Mouse (Mus musculus) spleen, postnatal 36 days (tissue): ENCODE measurements around the gene Klre1.

ENCODE experiments used
- DNase-seq, 2 experiments: peaks; one replicate each; pipeline ENCODE4 v3.0.0; 2022; ENCODE audit warnings: low spot score in 2 of 2, mixed read lengths in 1 of 2

Klre1 gene

DNA sequence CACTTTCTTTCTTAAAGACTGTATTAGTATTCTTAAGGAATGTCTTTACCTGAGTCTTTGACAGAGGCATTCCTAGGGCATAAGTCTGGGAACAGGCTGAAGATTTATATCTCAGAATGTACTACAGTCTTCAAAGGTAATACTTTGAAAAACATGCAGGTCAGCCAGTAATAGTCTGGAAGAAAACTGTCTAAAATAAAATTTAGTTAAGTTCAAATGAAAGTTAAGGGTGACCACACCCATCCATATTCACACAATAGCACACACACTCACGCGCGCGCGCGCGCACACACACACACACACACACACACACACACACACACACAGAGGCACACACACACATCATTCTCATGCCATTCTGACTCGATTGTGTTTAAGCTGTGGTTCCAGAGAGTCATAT lies at the start of gene Klre1:
Gene Klre1 (plus strand): TSS at position 301 of the 400 bp plus-strand sequence.
- DNase-seq: no peak

DNA sequence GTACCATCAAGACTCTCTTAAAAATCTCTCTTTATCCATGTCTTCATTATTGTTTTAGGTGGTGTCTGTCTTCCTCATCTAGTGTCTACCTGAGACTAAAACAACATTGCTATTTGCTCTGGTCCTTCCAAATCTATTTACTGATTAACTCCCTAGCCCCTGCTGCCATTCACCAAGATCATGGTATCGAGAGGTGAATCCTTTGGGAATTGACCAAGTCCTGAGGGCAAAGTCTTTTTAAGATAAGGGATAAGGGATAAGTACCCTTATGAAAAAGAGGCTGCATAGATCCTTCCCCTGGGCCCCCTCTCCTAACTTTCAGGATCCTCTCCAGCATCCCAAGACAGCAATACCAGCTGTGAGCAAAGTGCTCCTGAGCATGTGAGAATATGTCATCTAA lies 48.1 kb upstream of the Klre1 start:
- no peak for DNase-seq

DNA sequence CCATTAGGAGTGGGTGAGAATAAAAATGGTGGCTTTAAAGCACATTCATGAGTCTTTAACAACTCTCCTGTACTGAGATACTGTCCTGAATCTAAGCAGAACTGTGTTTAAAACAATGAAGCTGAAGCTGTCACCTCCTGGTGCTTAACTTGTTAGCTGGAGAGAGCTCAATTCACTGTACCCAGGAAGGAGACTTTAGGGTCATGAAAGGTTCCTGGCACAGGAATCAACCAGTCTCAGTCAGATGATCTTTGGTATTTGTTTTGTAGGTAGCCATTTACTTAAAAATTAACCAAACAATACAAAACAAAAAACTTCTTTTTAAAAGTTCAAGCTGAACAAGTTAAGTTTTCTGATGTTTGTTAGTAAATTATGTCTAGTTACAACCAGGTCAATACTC lies 47.4 kb upstream of the Klre1 start:
- DNase-seq: no peak

DNA sequence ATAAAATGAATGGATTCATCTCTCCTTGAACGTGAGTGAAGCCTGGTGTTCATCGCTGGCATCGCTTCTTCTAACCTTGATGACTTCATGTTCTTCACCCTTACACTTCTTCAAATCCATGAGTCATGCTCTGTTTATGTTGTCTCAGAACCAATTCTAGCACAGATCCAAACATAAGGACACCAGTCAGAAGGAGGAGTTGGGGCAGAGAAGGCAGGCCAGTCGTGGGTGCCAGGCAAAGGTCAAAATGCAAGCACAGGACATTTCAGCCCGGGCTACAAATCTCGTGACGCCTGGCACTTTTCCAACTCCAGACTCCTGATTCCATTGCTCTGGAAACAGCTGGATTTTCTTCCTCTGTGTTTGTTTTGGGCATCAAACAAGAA lies 45.2 kb upstream of the Klre1 start:
- no peak for DNase-seq

DNA sequence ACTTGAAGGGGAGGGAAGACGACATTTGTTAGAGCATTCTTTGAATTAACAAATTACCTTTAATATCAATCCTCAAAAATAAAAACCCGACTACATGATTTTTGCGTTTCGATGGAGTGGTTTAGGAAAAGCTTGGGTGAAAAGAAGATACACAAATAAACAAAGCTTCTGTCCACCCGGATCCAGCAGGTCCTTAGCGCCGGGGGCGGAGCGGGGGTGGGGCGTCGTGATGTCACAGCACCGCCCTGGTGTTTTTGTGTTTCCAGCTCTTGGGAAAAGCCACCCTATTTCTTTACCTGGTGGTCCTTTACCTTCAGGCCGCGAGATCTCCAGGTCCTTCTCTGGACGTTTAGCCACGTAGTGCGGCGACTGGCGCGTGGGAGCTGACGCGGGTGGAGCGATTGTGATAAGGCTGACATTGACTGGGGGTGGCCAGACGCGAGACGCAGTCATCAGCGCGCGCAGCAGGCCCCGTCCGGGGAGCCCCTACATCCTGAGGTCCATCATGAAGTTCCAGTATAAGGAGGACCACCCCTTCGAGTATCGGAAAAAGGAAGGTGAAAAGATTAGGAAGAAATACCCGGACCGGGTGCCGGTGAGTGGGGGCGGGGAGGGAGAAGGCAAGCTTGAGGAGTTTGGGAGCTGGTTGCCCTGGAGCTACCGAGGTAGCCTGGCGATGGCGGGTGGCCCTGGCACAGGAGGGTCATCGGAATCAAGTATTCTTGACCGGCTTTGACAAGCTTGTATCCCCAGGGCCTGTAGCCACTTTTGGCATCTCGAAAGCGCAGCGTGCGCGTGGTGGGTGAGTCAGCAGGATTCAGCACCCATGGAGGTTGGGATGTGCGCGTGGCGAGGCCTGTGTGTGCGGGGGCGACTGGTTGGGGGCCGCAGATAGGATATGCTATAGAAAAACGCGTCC lies 44.5 kb upstream of the Klre1 start, which contains the start of gene Gabarapl1:
Gene Gabarapl1 (plus strand): TSS at position 219 of the 919 bp plus-strand sequence.
- DNase-seq: peak; percentile 52 to 65

DNA sequence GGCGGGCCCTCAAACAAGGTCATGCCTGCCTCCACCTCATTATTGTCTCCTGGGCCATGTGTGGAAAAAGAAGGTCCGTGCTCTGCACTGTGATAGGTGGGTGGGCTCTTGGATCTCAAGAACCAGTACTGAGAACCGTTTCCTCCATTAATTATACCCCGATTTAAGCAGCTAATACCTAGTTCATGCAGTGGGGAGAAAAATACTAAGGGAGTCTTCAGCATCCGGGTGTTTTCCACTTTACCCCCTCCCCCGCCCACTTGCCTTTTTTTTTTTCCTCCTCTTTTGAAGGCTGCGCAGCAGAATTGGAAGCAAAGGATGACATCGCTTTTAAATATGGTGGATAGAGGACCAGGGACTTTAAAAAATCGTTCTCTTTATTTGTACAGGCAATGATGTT lies 43.6 kb upstream of the Klre1 start:
- no peak for DNase-seq

DNA sequence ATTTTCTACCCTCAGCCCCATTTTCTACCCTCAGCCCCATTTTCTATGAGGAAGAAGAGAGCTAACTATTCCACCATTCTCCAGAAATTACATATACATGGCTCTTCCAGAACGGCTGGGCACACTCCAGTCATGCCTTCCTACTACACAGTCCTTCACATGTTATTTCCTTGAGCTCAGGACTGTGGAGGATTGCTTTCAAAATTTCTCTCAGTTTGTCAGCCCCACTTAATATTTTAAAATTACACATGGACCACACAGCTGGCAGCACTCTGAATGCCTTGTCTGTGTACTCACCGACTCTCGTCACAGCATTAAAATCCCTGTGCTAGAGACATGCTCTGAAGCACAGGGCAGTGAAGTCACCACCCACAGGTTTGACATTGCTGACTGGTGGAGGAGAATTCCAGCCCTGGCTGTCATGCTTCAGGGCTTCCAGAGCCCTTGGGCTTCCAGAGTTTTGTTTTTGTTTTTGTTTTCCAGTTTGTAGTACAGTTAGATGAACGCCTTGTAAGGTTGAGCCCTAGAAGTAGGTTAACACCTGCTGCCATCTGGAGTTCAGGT lies 43.0 kb upstream of the Klre1 start:
- no peak for DNase-seq

DNA sequence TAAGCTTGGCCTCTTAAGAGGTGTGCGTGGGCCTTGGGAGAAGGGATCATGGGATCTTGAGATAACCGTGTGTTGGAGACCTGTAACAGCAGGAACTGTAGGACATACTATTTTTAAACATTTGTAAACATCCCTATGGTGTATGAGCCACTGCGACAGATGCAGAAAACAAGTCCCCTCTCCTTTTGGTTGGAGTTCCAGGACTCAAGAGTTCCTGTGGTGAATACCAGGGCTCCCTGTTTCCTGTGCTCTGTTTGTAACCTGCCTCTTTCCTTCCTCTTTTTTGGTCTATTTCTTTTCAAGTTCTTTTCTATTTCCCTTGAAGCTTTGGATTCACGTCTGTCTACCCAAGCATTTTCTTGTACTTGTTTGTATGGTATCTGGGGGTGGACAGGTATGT lies 42.0 kb upstream of the Klre1 start:
- DNase-seq: no peak

DNA sequence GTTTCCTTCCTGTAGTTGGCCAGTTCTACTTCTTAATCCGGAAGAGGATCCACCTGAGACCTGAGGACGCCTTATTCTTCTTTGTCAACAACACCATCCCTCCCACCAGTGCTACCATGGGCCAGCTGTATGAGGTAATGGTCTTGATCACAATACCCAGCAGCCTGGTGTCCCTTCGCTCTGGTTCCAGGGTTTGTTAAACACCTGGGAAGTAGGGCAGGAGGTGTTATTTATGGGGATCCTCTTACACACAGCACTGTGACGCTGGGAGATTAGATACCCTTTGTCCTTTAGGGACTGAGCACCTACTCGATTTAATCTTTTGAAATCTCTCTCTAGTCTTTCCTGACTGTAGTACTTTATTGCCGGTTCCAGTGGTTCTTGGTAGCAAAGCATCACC lies 39.1 kb upstream of the Klre1 start:
- DNase-seq: no peak

DNA sequence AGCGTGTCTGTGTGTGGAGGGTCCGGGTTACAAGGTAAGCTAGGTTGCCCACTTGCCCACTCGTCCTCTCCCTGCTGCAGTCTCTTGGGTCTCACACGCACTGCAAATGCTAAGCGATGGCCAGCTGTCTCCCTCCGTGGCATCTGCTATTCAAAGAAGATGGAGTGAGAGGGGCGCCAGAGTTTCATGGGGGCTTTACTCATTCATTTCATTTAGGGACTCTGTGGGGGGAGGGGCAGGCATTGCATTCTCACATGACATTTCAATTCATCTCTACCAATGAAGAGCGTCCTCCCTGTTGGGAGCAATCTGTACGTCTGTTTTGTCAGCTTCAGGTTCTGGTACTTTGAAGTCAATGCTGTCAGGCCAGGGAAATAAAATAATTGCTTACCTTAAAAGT lies 35.8 kb upstream of the Klre1 start:
- DNase-seq: no peak

DNA sequence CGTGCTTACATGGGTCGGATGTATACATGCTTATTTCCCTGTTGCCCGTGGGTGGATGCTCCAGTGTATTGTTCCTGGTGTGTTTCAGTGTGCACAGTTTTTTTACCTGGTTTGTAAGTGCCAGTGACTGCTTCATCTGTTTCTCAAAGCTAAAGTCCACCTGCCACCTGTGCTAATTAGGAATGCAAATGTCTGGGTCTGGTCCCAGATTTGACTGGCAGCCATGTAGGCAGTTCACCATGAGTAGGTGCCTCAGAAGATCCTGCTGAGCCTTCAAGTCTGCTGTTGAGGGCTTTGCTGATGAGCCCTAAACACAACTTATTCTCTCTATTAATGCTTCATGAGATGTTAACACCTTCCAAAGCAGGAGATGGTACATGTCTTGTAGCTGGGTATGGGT lies 35.2 kb upstream of the Klre1 start:
- DNase-seq: no peak

DNA sequence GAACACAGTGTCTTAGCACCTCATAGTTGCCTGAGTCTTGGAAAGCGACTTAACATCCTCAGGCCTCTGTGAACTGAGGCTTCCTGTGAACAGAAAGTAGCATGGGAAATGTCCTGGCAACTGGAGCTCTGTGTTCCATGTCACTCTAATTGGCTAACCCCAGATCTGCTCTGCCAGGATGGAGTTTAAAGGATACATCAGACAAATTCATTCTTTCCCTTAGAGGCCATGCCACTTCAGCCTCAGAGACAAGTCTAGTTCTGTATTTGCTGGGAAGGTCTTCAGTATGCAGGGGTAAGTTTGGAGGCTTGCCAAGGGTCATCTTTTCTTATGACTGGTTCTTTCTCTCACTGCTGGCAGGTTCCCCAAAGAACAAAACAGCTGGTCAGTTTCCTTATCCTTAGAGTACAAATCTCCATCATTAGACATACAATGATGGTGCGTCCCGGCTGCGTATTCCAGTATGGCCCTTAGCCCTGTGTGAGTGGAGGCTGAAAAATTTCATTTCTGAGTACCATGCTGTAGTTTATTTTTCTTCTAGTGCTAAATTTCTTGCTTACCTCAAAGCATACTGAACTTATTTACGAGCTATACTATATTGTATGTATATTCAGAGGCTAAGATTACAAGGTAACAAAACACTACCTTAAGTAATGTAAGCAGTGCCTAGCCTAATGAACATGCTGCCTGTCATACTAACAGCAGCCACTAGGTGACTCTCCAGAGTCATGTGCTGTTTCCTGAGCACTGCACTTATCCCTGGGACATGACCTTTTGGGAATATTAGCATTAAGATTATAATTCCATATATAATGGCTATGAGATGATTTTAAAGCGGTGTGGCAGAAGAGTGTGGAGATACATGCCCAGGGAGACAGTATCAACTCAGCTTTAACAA lies 33.7 kb upstream of the Klre1 start:
- peak; percentile 13 to 20 for DNase-seq

DNA sequence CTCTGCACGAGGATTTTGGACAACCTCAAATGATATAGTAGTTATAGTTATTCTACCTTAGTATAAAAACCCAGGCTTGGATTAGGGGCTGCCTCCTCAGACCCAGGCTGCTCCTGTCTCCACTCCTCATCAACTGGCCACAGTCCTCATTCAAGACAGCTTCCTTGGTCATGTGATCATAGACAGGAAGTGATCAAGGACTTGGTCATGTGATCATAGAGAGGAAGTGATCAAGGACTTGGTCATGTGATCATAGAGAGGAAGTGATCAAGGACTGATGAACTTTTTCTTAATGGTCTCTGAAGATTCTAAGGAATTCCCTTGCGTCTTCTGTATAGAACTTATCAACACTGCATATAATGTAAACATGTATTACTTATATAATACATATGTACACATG lies 30.4 kb upstream of the Klre1 start:
- no peak for DNase-seq

DNA sequence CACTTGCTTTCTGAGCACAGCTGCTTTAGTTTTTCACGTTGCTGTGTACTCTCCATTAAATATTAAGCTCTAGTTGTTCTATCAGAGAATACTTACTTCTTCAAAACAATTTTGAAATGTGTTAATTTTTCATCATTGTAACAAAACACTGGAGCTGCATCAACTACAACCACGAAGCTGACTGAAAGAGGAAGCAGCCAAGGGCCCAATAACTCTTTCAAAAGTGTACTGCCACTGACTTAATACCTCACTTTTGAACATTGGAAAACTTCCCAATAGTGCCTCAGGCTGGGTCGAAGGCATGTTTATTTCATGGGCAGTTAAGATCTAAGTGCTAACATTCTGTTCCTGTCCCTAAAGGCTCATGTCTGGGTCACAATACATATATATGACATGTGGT lies 29.7 kb upstream of the Klre1 start:
- no peak for DNase-seq

DNA sequence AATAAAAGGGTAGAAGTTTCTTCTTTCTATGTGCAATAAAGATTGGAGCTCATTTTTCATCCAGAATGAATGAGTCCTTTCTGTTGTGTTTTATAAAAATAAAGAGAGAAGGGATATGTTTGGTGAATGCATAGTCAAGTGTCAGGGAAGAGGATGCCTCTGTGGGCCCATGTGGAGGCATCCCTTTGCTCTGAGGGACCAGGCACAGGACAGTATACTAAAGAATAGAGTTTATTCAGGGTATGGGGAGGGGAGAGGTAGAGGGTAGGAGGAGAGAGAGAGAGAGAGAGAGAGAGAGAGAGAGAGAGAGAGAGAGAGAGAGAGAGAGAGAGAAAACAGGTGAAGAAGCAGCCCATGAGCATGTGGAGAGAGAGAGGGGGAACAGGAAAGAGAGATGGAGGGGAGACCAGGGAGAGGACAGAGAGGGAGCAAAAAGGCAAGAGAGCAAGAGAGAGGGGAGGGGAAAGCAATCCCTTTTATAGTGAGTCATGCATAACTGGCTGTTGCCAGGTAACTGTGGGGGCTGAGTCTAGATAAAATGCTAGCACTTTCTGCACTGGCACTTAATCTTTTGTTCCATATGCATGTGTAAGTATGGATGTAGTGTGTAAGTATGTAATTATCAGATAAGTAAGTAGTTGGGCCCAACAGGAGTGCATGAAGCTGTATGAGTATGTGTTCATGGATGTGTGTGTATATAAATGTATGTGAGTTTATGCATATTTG lies 20.2 kb upstream of the Klre1 start:
- DNase-seq: no peak

DNA sequence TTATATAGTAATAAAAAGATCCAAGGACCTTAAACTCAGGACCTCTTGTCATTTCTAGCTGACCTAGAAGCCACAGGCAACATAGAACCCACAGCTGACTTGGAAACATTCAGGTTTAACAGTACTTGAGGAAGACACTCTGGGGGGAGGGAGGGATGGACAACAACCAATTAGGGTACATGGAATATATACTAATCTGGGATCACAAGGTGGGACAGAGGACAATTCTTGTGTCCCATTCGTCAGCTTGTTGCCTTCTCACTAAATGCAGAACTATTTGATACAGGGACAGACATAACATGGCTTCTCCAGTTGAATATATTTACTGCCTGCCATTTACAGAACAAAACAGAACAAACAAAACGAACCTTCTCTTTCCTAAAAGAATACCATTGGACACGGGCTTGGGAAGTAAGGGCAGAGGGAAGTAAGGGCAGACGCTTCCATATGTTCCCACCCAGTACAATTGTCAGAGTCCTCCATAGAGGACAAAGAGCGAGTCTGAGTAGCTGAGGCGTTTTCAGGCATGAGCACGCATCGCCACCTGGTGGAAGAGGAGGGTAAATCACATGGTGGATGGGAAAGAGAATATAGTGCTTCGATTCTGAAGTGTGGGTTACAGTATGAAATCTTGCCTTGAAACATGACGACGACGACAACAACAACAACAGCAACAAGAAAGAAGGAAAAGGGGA lies 18.6 kb upstream of the Klre1 start:
- DNase-seq: peak; percentile 33 to 53

DNA sequence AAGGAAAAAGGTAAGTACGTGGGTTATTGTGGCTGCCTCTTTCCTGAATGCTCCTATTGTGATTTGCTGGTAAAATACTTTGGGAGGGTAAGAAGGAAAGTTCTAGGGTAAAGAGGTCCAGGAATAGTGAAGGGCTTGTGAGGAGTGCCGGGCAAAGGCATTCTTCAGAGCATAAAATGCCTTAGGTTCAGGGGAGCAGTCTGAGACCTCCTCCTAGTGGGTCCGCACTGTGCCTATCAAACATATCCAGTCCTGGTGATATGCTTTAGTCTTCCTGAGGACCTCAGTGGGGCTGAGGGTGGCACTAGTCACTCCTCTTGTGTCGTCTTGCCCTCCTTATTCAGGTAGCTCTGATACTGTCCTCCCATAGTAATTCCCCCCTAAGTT lies 18.1 kb upstream of the Klre1 start:
- no peak for DNase-seq

DNA sequence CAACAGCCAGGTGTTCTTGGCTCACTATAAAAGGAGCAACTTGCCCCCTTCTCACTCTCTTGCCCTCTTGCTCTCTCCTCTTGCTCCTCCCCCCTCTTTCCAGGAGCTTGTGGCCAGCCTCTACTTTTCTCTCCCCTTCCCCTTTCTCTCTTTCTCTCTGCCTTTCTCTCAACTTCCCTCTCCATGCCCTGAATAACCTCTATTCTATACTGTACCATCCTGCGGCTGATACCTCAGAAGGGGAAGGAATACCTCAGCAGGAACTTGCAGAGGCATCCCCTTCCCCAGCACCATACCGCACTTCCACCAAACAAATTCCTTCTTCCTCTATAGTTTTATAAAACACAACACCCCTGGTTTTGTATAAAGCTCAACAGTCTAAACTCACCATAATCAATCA lies 12.4 kb upstream of the Klre1 start:
- no peak for DNase-seq

DNA sequence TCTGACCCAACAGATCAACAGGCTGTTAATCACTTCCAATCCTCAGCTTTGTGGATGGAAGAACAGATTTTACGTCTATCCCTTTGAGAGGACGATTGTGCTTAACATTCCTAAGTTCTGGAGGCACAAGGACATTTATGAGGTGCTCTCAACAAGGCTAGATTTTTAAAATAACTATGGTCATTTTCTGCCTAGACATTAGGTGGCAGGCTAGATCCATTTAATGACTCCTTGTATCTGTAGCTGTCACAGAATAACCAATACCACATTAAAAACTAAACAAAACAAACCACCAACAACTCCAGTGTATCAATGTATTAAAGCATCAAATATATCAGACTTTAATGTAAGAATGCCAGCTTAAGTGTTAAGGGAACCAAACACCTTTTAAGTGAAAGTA lies 2.4 kb upstream of the Klre1 start:
- DNase-seq: no peak

DNA sequence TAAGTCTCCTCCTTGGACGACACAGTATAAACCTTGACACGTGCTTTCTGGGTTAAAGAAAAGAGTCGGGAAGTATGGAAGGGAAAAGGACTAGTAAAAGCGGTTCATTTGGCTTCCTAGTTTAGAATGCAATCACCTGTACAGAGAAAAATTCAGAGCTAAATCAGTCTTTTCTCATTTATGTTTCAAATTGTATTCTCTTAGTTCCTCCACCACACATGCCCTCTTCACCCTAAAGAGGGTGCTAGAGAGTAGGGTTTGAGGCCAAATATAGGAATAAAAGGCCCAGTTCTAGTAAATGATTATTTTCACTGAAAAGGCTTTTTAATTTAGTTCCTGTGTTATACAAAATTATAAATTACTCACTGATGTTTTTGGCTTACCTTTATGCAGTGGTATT lies 3.6 kb downstream of the Klre1 start:
- peak; percentile 19 to 25 for DNase-seq

DNA sequence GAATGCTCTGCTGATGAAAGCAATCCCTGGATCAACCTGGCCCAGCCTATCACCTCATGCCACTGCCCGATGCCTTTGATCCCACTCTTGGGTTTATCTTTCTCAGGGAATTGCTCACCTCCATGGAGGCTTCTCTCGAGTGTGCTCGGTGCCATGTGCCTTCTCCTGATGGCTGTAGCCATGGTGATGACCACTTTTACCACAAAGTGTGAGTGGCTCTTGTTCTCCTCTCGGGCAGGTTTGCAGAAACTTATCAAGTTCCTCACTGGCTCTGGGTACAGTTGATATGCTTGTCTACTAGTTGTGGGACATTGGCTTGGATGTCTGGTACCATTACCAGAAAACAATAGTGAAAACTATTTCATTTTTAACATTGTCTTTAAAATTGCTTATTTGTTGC lies 4.2 kb downstream of the Klre1 start:
- DNase-seq: no peak
